Mouse (Mus musculus) hindbrain, embryonic 12.5 days (tissue): ENCODE data around the gene Nhej1. TPM values are rescaled to one million over a fixed set of nuclear protein-coding genes. Genes with fewer than 3 reads are reported as not detected.
A peak's percentile ranks its signal among the peaks of the same experiment; 100 is the strongest.

Source experiments
- ATAC-seq: fragments of 200-750 bp; cut with Nextera tagmentation; 2 replicates; pipeline ENCODE4 v1.8.0; 2017; ENCODE audit warnings: moderate TSS enrichment; ENCODE audit not compliant: low FRiP score
- H3K27ac ChIP-seq: fragments of 300-500 bp; sonication (generic); 2 replicates; pipeline ENCODE4 v1.5.1; 2016; ENCODE audit warnings: mild to moderate bottlenecking
- H3K27me3 ChIP-seq: fragments of 300-500 bp; sonication (generic); 2 replicates; pipeline ENCODE4 v1.6.1; 2016; ENCODE audit warnings: mild to moderate bottlenecking
- H3K36me3 ChIP-seq: fragments of 300-500 bp; sonication (generic); 2 replicates; pipeline ENCODE4 v1.6.1; 2016; ENCODE audit warnings: mild to moderate bottlenecking
- H3K4me1 ChIP-seq: fragments of 300-500 bp; sonication (generic); 2 replicates; pipeline ENCODE4 v1.6.1; 2016
- H3K4me2 ChIP-seq: fragments of 300-500 bp; sonication (generic); replicated peaks from 2 replicates; pipeline ENCODE4 v1.6.1; 2016; ENCODE audit warnings: mild to moderate bottlenecking
- H3K4me3 ChIP-seq: fragments of 300-500 bp; sonication (generic); 2 replicates; pipeline ENCODE4 v1.5.1; 2016; ENCODE audit warnings: mild to moderate bottlenecking
- H3K9ac ChIP-seq: fragments of 300-500 bp; sonication (generic); 2 replicates; pipeline ENCODE4 v1.6.1; 2016; ENCODE audit warnings: mild to moderate bottlenecking, moderate library complexity
- H3K9me3 ChIP-seq: fragments of 300-500 bp; sonication (generic); replicated peaks from 2 replicates; pipeline ENCODE4 v1.6.1; 2016; ENCODE audit warnings: mild to moderate bottlenecking
- WGBS: fragments of 180-500 bp; shearing (Covaris S2); methylation state at CpG from one replicate; pipeline ENCODE4 v1.1.7; 2016; 5-methylcytosine and 5-hydroxymethylcytosine counted together
- polyA plus RNA-seq: library from polyadenylated mRNA; unstranded; fragments of >200 nt; fragmentation: Nextera tagmentation; extraction: Ambion mirVana; gene quantifications from 2 replicates; pipeline ENCODE4 v1.2.1, GENCODE M21; 2016

Nhej1 gene
- polyA plus RNA-seq, 1 experiment from 2014 or later = 12.8 TPM

GRCm38 (mm10) chr1:75010203-75010602, 114.8 kb downstream of the Nhej1 start:
- no peaks in the 10 kb centered on the region; the same call in 1 of the 2 replicates for H3K27me3 ChIP-seq
- no peak overlapping the region for H3K27ac ChIP-seq
- no peaks in the 10 kb centered on the region for H3K4me1 ChIP-seq
- WGBS = 71% methylated on average over 2 of the region's 2 CpGs
- ATAC-seq = no peak
- H3K4me2 ChIP-seq = no peak overlapping the region
- no peaks in the 10 kb centered on the region for H3K36me3 ChIP-seq
- H3K9ac ChIP-seq = no peak overlapping the region
- no peak overlapping the region for H3K4me3 ChIP-seq
- no peaks in the 10 kb centered on the region for H3K9me3 ChIP-seq

GRCm38 (mm10) chr1:75006016-75006415, 119.0 kb downstream of the Nhej1 start:
- Histone ChIP-seq H3K4me2 (no peak overlapping the region), H3K4me3 (no peak overlapping the region)

GRCm38 (mm10) chr1:75001183-75001582, 123.8 kb downstream of the Nhej1 start:
- H3K4me1 ChIP-seq = no peaks in the 10 kb centered on the region
- H3K36me3 ChIP-seq = no peaks in the 10 kb centered on the region
- ATAC-seq = no peak
- H3K4me3 ChIP-seq = no peak overlapping the region
- 70% methylated on average over 6 of the region's 6 CpGs for WGBS
- H3K27me3 ChIP-seq = no peaks in the 10 kb centered on the region
- no peak overlapping the region for H3K4me2 ChIP-seq
- H3K27ac ChIP-seq = no peak overlapping the region
- no peak overlapping the region for H3K9ac ChIP-seq
- H3K9me3 ChIP-seq = no peaks in the 10 kb centered on the region

More at GRCm38 (mm10) chr1:75006016-75006415, 119.0 kb downstream of the Nhej1 start:
- H3K36me3 ChIP-seq = no peaks in the 10 kb centered on the region
- ATAC-seq = no peak
- no peaks in the 10 kb centered on the region for H3K4me1 ChIP-seq
- H3K9ac ChIP-seq = no peak overlapping the region
- WGBS = 55% methylated on average over 4 of the region's 4 CpGs
- no peaks in the 10 kb centered on the region for H3K9me3 ChIP-seq
- H3K27me3 ChIP-seq = no peaks in the 10 kb centered on the region
- H3K27ac ChIP-seq = no peak overlapping the region

GRCm38 (mm10) chr1:75000496-75000895, 124.5 kb downstream of the Nhej1 start:
- no peaks in the 10 kb centered on the region for H3K4me1 ChIP-seq
- no peak overlapping the region for H3K4me3 ChIP-seq
- ATAC-seq = no peak
- no peaks in the 10 kb centered on the region for H3K27me3 ChIP-seq
- 0% methylated on average over 1 of the region's 1 CpGs for WGBS
- H3K4me2 ChIP-seq = no peak overlapping the region
- H3K9me3 ChIP-seq = no peaks in the 10 kb centered on the region
- H3K36me3 ChIP-seq = no peaks in the 10 kb centered on the region
- H3K9ac ChIP-seq = no peak overlapping the region
- no peak overlapping the region for H3K27ac ChIP-seq

DNA sequence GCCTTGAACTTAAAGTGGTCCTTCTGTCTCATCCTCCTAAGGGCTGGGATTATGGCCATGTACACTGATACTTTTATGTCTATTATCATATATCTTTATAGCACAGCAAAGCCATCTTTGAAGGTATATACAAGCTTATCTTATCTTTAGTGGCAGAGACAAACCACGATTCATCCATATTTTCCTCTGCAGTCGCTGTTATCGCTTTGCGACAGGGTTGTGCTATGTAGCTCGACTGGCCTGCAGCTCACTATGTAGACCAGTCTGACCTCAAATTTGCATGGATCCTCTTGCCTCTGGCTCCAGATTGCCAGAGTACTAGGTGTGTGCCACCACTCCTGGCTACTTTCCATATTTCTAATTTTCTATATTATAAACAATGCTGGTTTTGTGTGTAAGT, 125.8 kb downstream of the Nhej1 start:
- Histone ChIP-seq H3K27ac (no peak overlapping the region), H3K4me2 (no peak overlapping the region), H3K4me1 (no peaks in the 10 kb centered on the region), H3K9ac (no peak overlapping the region), H3K9me3 (no peaks in the 10 kb centered on the region), H3K36me3 (no peaks in the 10 kb centered on the region), H3K27me3 (no peaks in the 10 kb centered on the region), H3K4me3 (no peak overlapping the region)
- WGBS = 90% methylated on average over 5 of the region's 5 CpGs
- no peak for ATAC-seq

DNA sequence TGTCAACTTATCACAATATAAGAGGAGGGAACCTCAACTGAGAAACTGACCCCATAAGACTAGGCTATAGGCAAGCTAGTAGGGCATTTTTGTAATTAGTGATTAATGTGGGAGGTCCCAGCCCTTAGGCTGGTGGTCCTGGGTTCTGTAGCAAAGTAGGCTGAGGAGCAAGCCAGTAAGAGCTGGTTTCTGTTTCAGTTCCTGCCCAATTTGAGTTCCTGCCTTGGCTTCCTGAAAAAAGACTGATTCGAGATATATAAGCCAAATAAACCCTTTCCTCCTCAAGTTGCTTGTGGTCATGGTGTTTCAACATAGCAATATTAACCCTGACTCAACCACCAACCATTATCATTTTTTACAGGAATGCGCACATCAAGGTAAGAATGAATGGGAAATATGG, 127.8 kb downstream of the Nhej1 start:
- no peak overlapping the region for H3K4me2 ChIP-seq
- WGBS = 90% methylated on average over 2 of the region's 2 CpGs
- no peaks in the 10 kb centered on the region for H3K9me3 ChIP-seq
- no peaks in the 10 kb centered on the region for H3K36me3 ChIP-seq
- no peak overlapping the region for H3K4me3 ChIP-seq
- H3K27me3 ChIP-seq = no peaks in the 10 kb centered on the region
- H3K9ac ChIP-seq = no peak overlapping the region
- ATAC-seq = no peak
- no peaks in the 10 kb centered on the region for H3K4me1 ChIP-seq
- H3K27ac ChIP-seq = no peak overlapping the region

DNA sequence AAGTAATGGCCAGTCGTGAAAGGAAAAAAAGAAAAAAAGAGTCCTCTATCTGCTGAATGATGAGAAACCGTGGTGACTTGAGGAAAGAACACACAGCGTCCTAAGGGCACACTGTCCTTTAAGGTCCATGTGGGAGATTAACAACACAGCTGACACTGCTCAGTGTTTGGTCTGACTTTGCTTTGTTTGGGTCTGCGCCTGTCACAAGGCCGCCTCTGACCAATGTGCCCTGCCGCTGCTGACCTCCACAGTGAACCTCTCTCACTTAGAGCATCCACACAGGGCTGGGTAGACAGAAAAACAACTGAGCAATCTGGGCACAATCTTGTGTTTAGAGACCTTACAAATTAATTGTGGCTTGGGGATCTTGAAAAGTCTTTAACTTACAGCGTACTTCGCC, 148.0 kb downstream of the Nhej1 start:
- H3K4me3 ChIP-seq = no peak overlapping the region
- H3K4me1 ChIP-seq = peaks cover 9% of the 10 kb centered on the region
- H3K9ac ChIP-seq = no peak overlapping the region
- WGBS = 81% methylated on average over 8 of the region's 8 CpGs
- no peaks in the 10 kb centered on the region for H3K27me3 ChIP-seq
- H3K27ac ChIP-seq = no peak overlapping the region
- no peak overlapping the region for H3K4me2 ChIP-seq
- no peaks in the 10 kb centered on the region for H3K36me3 ChIP-seq
- ATAC-seq = no peak
- no peaks in the 10 kb centered on the region for H3K9me3 ChIP-seq

DNA sequence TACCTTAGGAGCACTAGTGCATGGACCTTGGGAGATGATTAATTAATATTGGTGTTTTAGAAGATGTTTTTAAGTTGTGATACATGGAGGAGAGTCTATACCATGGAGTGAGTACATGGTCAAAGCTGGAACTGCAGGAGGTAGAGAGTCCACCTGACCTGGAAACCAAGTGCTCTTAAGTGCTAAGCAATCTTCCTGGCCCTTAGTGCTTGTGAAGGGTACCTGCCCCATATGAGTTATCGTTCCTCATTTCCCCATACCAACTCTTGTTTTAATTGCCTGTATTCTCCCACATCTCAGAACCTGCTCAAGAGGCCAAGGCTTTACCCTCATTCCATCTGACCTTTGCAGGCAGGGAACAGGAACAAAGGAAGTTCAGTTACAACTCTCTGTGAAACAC, 149.1 kb downstream of the Nhej1 start:
- H3K9ac ChIP-seq = no peak overlapping the region
- 100% methylated on average over 1 of the region's 1 CpGs for WGBS
- H3K27ac ChIP-seq = no peak overlapping the region
- no peak overlapping the region for H3K4me3 ChIP-seq
- no peak overlapping the region for H3K4me2 ChIP-seq
- no peak for ATAC-seq
- H3K36me3 ChIP-seq = no peaks in the 10 kb centered on the region
- H3K4me1 ChIP-seq = peaks cover 9% of the 10 kb centered on the region
- H3K27me3 ChIP-seq = no peaks in the 10 kb centered on the region
- no peaks in the 10 kb centered on the region for H3K9me3 ChIP-seq

- WGBS = 82% methylated on average over 6 of the region's 6 CpGs
Measured at GRCm38 (mm10) chr1:74973590-74973989, 151.4 kb downstream of the Nhej1 start.

GRCm38 (mm10) chr1:74971353-74972050, 153.5 kb downstream of the Nhej1 start:
- no peaks in the 10 kb centered on the region for H3K27me3 ChIP-seq
- no peaks in the 10 kb centered on the region for H3K36me3 ChIP-seq
- no peak overlapping the region for H3K27ac ChIP-seq
- H3K9ac ChIP-seq = no peak overlapping the region
- 68% methylated on average over 4 of the region's 4 CpGs for WGBS
- H3K4me1 ChIP-seq = no peaks in the 10 kb centered on the region
- ATAC-seq = no peak
- H3K4me2 ChIP-seq = no peak overlapping the region
- no peaks in the 10 kb centered on the region for H3K9me3 ChIP-seq
- H3K4me3 ChIP-seq = no peak overlapping the region

More at GRCm38 (mm10) chr1:74973590-74973989, 151.4 kb downstream of the Nhej1 start:
- Histone ChIP-seq H3K4me3 (no peak overlapping the region), H3K9ac (no peak overlapping the region), H3K27ac (no peak overlapping the region), H3K4me1 (peaks cover 6% of the 10 kb centered on the region), H3K27me3 (no peaks in the 10 kb centered on the region), H3K9me3 (no peaks in the 10 kb centered on the region), H3K36me3 (no peaks in the 10 kb centered on the region), H3K4me2 (no peak overlapping the region)
- ATAC-seq = no peak

GRCm38 (mm10) chr1:74967962-74968580, 156.9 kb downstream of the Nhej1 start:
- WGBS = 78% methylated on average over 8 of the region's 8 CpGs
- H3K27me3 ChIP-seq = 0 out of 2 replicates have a peak, but pooled peaks cover 5% of the 10 kb centered on the region

GRCm38 (mm10) chr1:74964494-74965215, 160.3 kb downstream of the Nhej1 start:
- Histone ChIP-seq H3K4me2 (peak overlapping the region; percentile 47), H3K9ac (peak overlapping the region; percentile 36; the same call in 1 of the 2 replicates), H3K4me1 (peaks cover 6% of the 10 kb centered on the region; the same call in 1 of the 2 replicates), H3K9me3 (no peaks in the 10 kb centered on the region), H3K27ac (no peak overlapping the region), H3K27me3 (peaks cover 5% of the 10 kb centered on the region; the same call in 1 of the 2 replicates), H3K36me3 (no peaks in the 10 kb centered on the region), H3K4me3 (0 out of 2 replicates have a peak overlapping the region, but pooled peaks have one; percentile 6)
- no peak for ATAC-seq
- WGBS = 15% methylated on average over 16 of the region's 16 CpGs

More at GRCm38 (mm10) chr1:74967962-74968580, 156.9 kb downstream of the Nhej1 start:
- no peak for ATAC-seq
- Histone ChIP-seq H3K4me3 (no peak overlapping the region), H3K36me3 (no peaks in the 10 kb centered on the region), H3K9ac (no peak overlapping the region), H3K4me1 (peaks cover 6% of the 10 kb centered on the region; the same call in 1 of the 2 replicates), H3K9me3 (no peaks in the 10 kb centered on the region), H3K4me2 (no peak overlapping the region), H3K27ac (no peak overlapping the region)
